Mouse (Mus musculus) frontal cortex, adult (tissue): ENCODE measurements around the gene Prr29.

Source experiments
- ATAC-seq: cut with Nextera tagmentation; 2 replicates; pipeline ENCODE4 v1.9.2; 2017; ENCODE audit warnings: mild to moderate bottlenecking, moderate library complexity, mixed read lengths; ENCODE audit not compliant: low TSS enrichment

Prr29 gene

GRCm38 (mm10) chr11:106398481-106398880 is 33.2 kb downstream of the Prr29 start:
- ATAC-seq = no peak

DNA sequence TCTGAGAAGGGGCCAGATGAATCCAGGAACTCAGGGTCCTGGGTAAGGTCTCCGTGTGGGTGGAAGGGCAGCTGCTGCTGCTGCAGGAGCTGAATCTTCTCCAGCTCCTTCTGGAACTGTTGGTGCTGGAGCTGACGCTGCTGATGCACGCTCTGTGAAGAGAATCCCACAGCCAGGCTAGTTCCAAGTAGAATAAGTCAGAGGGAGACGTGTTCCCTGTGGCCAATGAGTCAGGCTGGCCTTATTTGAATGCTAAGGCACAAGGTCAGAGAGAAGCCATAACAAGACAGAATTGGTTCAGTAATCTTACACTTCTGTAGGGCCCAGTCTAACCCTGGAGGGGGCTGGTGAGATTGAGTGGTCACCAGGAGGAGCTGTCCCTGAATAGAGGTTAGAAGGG is 44.7 kb downstream of the Prr29 start:
- no peak for ATAC-seq

- no peak for ATAC-seq
These were observed 45.2 kb downstream of the Prr29 start for GRCm38 (mm10) chr11:106410507-106410906.

- ATAC-seq = no peak
These were observed 45.9 kb downstream of the Prr29 start for GRCm38 (mm10) chr11:106411157-106411556.

DNA sequence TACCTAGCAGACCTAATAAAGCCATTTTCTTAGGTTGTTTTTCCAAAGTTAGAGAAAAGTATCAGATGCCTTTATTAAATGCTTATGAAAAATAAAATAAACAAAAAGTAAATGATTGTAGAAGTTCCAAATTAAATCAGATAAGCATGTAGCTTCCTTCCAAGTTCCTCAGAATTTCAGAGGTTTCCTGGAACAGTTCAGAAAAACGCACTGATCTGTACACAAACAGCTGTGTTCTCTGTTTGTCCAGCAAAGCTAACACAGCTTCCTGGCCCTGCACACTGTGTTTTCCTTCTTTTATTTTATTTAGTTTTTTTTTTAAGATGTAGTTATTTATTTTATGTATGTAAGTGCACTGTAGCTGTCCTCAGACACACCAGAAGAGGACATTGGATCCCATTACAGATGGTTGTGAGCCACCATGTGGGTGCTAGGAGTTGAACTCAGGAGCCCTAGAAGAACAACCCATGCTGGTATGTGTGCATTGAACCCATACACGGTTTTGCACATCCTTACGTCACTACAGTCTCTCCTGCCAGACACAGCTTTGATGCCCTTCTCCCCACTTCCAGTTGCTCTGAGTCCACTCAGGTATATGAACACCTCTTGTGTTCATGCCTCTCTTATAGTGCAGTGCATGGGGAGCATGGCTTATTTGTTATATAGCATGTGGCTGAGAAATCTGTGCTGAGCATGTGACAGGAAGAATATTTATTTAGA is 47.5 kb downstream of the Prr29 start:
- ATAC-seq = no peak

DNA sequence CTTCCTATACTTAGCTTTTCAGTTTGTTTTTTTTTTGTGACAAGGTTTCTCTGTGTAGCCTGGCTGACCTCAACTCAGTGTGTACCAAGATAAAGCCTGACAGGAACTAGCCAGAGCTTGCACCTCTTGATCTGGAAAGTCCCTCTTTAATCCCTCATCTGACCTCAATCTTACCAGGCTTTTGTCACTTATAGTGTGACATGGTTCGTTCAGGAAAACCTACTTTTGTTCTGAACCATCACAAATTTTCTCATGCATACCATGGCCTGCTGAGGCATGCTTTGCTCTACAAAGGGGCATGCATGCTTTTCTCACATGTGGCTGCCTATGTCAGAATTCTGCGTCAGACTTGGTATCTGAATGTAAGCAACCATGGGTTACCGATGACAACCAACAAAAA is 51.1 kb downstream of the Prr29 start:
- no peak for ATAC-seq

- ATAC-seq = no peak
These were observed 52.6 kb downstream of the Prr29 start for GRCm38 (mm10) chr11:106417860-106418259.

DNA sequence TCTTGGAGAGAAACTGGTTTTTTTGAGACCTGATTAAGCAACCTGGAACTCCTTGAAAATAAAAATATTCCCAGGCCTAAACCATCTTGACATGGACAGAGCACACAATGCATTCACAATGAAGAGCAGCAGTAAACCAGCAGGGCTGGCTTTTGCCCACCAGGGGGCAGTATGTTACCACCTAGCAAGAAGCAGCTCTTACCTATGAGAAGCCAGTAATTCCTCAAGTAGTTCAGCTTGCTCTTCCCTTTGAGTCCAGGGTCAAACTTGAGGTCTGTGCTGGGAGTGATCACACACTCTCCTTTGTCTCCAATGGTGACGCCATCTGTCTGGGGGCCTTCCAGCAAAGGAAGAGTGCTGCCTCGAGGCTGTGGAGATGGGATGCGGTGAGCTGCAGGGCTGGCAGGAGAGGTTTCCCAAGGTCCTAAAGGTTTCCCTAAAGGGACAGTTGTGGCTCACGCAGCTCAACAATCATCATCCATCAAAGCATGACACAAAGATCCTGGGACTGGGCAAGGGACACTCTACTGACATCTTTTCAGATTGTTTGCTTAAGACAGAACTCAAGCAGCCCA is 53.4 kb downstream of the Prr29 start:
- peak; percentile 87; the same call in 1 of the 2 replicates for ATAC-seq

GRCm38 (mm10) chr11:106419262-106420102 is 54.2 kb downstream of the Prr29 start:
- ATAC-seq = no peak

- ATAC-seq = no peak
These were observed 59.9 kb downstream of the Prr29 start for GRCm38 (mm10) chr11:106425201-106425600.

DNA sequence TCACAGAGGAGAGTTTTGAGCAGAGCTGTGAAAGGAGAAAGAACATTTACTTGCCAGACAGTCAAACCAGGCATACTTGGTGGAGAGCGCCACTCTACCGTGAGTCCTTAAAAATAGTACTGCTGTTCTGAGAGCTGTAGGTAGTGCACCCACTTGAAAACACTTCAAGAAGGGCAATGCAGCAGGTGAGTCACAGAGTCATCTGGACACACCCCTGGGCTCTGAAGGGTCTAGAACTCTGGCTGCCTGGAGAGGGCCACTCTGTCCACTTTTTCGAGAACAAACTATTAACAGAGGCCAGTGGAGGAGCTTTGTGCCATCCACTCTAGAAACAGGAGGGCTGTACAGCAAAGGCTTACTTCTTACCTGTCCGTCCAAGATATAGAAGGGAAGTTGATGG is 61.2 kb downstream of the Prr29 start:
- no peak for ATAC-seq
